Mouse (Mus musculus) lung, embryonic 16.5 days (tissue): ENCODE results near the gene Ift43. TPM values are rescaled to one million over a fixed set of nuclear protein-coding genes. Genes with fewer than 3 reads are reported as not detected.

Experiments used
- ATAC-seq: fragments of 200-750 bp; cut with Nextera tagmentation; 2 replicates; pipeline ENCODE4 v1.8.0; 2017; ENCODE audit warnings: low read depth, mild to moderate bottlenecking, moderate library complexity
- H3K27ac ChIP-seq: fragments of 300-500 bp; sonication (generic); 2 replicates; pipeline ENCODE4 v1.5.1; 2014; ENCODE audit warnings: mild to moderate bottlenecking, control low read depth, low read length
- H3K27me3 ChIP-seq: fragments of 300-500 bp; sonication (generic); 2 replicates; pipeline ENCODE4 v1.6.1; 2014; ENCODE audit warnings: low read depth, low read length, mixed read lengths; ENCODE audit not compliant: control insufficient read depth, insufficient read depth
- H3K36me3 ChIP-seq: fragments of 300-500 bp; sonication (generic); 2 replicates; pipeline ENCODE4 v1.6.1; 2014; ENCODE audit warnings: low read length; ENCODE audit not compliant: control insufficient read depth, insufficient read depth
- H3K4me1 ChIP-seq: fragments of 300-500 bp; sonication (generic); replicated peaks from 2 replicates; pipeline ENCODE4 v1.6.1; 2014; ENCODE audit warnings: low read length, mixed read lengths; ENCODE audit not compliant: control insufficient read depth, insufficient read depth
- H3K4me2 ChIP-seq: fragments of 300-500 bp; sonication (generic); 2 replicates; pipeline ENCODE4 v1.6.1; 2014; ENCODE audit warnings: low read depth, low read length, control low read depth
- H3K4me3 ChIP-seq: fragments of 300-500 bp; sonication (generic); 2 replicates; pipeline ENCODE4 v1.5.1; 2014; ENCODE audit warnings: mild to moderate bottlenecking, low read length, control low read depth
- H3K9ac ChIP-seq: fragments of 300-500 bp; sonication (generic); 2 replicates; pipeline ENCODE4 v1.6.1; 2014; ENCODE audit warnings: low read length, control low read depth
- H3K9me3 ChIP-seq: fragments of 300-500 bp; sonication (generic); 2 replicates; pipeline ENCODE4 v1.6.1; 2016; ENCODE audit warnings: low read length; ENCODE audit not compliant: control insufficient read depth
- WGBS: fragments of 180-500 bp; shearing (Covaris S2); extraction: QIAGEN DNeasy Blood & Tissue Kit; methylation state at CpG from one replicate; pipeline ENCODE4 v1.1.7; 2014; 5-methylcytosine and 5-hydroxymethylcytosine counted together
- polyA plus RNA-seq: library from polyadenylated mRNA; unstranded; fragments of >200 nt; fragmentation: Nextera tagmentation; extraction: Ambion mirVana; gene quantifications from 2 replicates; pipeline ENCODE4 v1.2.1, GENCODE M21; 2015

Ift43 gene
- polyA plus RNA-seq, 1 experiment from 2014 or later, result 106 TPM

DNA sequence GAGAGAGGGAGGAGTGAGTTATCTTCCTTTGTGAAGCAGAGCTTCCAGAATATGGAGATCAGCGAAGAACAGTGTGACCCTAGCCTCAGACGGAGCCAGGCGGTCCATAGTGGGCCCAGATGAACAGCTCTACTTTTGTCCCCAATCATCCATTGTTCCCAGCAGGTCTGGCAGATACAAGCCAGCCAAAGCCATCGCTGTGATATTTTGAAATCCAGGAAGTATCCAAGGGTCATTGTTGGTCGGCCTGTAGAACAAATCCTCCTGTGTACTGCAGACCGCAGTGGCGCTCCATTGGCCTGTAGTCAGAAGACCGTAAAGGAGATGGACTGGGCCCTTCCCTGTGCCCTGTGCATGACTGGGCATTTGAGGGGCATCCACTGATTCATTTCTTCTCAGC is 72.8 kb downstream of the Ift43 start:
- Histone ChIP-seq H3K9me3 (peaks cover 1% of the 10 kb centered on the region; the same call in 1 of the 2 replicates), H3K27me3 (no peaks in the 10 kb centered on the region), H3K4me3 (no peak overlapping the region), H3K36me3 (peaks cover 2% of the 10 kb centered on the region; the same call in 1 of the 2 replicates), H3K9ac (no peak overlapping the region), H3K4me2 (no peak overlapping the region), H3K4me1 (peaks cover 28% of the 10 kb centered on the region), H3K27ac (no peak overlapping the region)
- WGBS, result 89% methylated on average over 8 of the region's 8 CpGs
- ATAC-seq, result no peak

DNA sequence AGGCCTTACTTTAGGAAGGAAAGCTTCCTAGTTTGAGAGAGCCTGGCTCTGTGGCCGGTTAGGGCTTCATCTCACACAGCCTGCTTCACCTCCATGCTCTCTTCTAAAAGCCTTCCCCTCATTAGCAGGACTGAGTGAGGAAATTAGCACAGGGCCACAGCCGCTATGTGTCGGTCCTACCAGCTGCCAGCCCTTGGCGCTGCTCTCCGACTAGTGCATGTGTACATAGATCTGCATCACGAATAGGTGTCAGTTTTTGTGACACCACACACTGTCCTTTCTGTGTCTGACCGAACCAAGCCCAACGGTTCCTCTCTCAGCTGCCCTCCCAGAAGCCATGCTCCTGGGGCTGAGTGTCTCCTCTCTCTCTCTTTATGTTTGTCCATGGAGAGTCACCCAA is 74.8 kb downstream of the Ift43 start:
- no peak overlapping the region for H3K9ac ChIP-seq
- H3K4me2 ChIP-seq, result no peak overlapping the region
- ATAC-seq, result no peak
- WGBS, result 77% methylated on average over 8 of the region's 8 CpGs
- 0 out of 2 replicates have a peak, but pooled peaks cover 3% of the 10 kb centered on the region for H3K36me3 ChIP-seq
- H3K4me3 ChIP-seq, result no peak overlapping the region
- no peaks in the 10 kb centered on the region for H3K9me3 ChIP-seq
- peaks cover 28% of the 10 kb centered on the region for H3K4me1 ChIP-seq
- H3K27me3 ChIP-seq, result no peaks in the 10 kb centered on the region
- no peak overlapping the region for H3K27ac ChIP-seq

GRCm38 (mm10) chr12:86157894-86158444 is 75.6 kb downstream of the Ift43 start:
- Histone ChIP-seq H3K4me2 (no peak overlapping the region), H3K36me3 (0 out of 2 replicates have a peak, but pooled peaks cover 3% of the 10 kb centered on the region), H3K4me3 (no peak overlapping the region), H3K27me3 (no peaks in the 10 kb centered on the region), H3K9me3 (no peaks in the 10 kb centered on the region), H3K9ac (no peak overlapping the region), H3K27ac (no peak overlapping the region), H3K4me1 (peaks cover 28% of the 10 kb centered on the region)
- WGBS, result 9% methylated on average over 8 of the region's 8 CpGs
- peak; percentile 57 for ATAC-seq

DNA sequence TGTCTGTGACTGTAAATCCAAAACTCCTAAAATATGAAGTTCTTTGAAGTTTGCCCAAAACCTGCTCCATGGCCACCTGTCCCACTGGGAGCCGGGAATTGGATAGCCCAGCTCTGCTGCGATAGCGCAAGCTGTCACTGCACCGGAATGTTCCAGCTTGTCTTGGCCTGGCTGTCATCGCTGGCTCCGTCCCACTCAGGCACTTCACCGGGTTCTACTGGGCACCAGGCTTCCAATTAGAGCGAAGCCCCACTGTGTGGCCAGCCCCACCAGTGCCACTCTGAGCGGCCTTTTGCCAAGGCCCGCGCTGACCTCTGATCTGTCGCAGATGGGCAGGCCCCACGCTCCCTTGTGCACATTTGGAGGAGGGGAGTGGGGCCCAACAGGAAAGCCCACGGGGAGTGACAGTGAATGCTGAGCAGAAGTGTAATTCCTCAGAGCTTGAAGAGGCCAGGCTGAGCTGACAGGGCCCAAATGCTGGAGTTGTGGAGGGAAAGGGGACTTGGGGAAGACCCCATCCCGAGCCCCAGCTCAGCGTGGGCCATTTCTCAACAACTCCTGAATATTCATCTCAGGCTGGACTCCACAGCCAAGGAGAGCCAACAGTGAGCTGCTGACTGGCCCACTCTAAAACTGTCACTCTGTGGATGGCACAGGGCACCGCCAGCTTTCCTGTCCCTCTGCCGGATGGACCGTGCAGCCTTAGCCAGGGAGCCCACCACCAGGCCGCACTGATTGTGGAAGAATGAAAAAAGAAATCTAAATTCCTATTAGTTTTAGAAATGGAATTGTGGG is 76.5 kb downstream of the Ift43 start:
- Histone ChIP-seq H3K27ac (no peak overlapping the region), H3K4me3 (no peak overlapping the region), H3K4me2 (no peak overlapping the region), H3K9me3 (no peaks in the 10 kb centered on the region), H3K9ac (no peak overlapping the region), H3K27me3 (no peaks in the 10 kb centered on the region), H3K4me1 (peaks cover 26% of the 10 kb centered on the region), H3K36me3 (0 out of 2 replicates have a peak, but pooled peaks cover 3% of the 10 kb centered on the region)
- ATAC-seq, result no peak
- 78% methylated on average over 20 of the region's 20 CpGs for WGBS

DNA sequence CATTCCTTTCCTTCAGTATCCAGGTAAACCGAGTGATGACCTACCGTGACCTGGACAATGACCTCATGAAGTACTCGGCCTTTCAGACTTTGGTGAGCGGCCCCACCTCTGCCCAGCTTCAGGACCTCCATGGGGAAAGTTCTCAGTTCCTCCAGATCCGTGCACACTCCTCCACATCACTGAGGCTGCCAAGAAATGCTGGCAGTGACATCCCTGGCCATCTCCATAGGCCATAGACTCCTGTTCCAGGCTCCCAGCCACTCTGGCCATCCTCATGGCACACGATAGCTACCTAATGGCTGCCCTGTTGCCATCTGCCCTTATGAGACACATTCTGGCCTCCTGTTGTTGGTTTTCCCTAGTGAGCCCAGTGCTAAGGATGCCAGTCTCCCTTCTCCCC is 79.1 kb downstream of the Ift43 start:
- Histone ChIP-seq H3K4me2 (no peak overlapping the region), H3K27me3 (no peaks in the 10 kb centered on the region), H3K9ac (no peak overlapping the region), H3K27ac (no peak overlapping the region), H3K36me3 (0 out of 2 replicates have a peak, but pooled peaks cover 3% of the 10 kb centered on the region), H3K4me3 (no peak overlapping the region), H3K4me1 (peaks cover 26% of the 10 kb centered on the region), H3K9me3 (no peaks in the 10 kb centered on the region)
- no peak for ATAC-seq
- WGBS, result 86% methylated on average over 6 of the region's 6 CpGs

GRCm38 (mm10) chr12:86161942-86162341 is 79.6 kb downstream of the Ift43 start:
- 84% methylated on average over 5 of the region's 5 CpGs for WGBS

GRCm38 (mm10) chr12:86162890-86163816 is 80.8 kb downstream of the Ift43 start:
- 43% methylated on average over 12 of the region's 12 CpGs for WGBS
- Histone ChIP-seq H3K4me2 (no peak overlapping the region), H3K27me3 (no peaks in the 10 kb centered on the region), H3K4me3 (no peak overlapping the region), H3K9me3 (no peaks in the 10 kb centered on the region), H3K4me1 (peaks cover 19% of the 10 kb centered on the region), H3K27ac (no peak overlapping the region), H3K9ac (no peak overlapping the region), H3K36me3 (0 out of 2 replicates have a peak, but pooled peaks cover 3% of the 10 kb centered on the region)
- ATAC-seq, result no peak

More at GRCm38 (mm10) chr12:86161942-86162341, 79.6 kb downstream of the Ift43 start:
- 0 out of 2 replicates have a peak, but pooled peaks cover 3% of the 10 kb centered on the region for H3K36me3 ChIP-seq
- H3K4me3 ChIP-seq, result no peak overlapping the region
- H3K9ac ChIP-seq, result no peak overlapping the region
- no peak for ATAC-seq
- no peaks in the 10 kb centered on the region for H3K9me3 ChIP-seq
- peaks cover 26% of the 10 kb centered on the region for H3K4me1 ChIP-seq
- no peak overlapping the region for H3K27ac ChIP-seq
- H3K4me2 ChIP-seq, result no peak overlapping the region
- no peaks in the 10 kb centered on the region for H3K27me3 ChIP-seq

DNA sequence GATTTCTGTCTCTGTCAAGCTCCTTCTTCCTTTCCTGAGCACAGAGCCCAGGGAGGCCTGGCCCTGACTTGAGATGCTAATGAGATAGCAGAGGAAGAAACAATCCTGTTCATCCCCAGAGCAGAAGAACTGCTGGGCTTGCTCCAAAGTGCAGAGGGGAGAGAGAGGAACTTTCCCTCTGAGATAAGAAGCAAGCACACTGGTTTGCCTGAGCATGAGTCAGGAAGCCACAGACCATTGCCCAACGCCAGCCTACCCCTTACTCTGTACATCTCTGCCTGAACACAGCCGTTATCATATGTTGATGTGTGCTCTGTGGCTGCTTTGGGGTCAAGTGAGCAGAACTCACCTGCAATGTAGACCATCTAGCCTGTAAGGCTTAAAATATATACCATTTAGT is 83.9 kb downstream of the Ift43 start:
- H3K4me3 ChIP-seq, result no peak overlapping the region
- H3K4me2 ChIP-seq, result no peak overlapping the region
- no peaks in the 10 kb centered on the region for H3K27me3 ChIP-seq
- WGBS, result 30% methylated on average over 2 of the region's 2 CpGs
- H3K4me1 ChIP-seq, result peaks cover 2% of the 10 kb centered on the region; the same call in 1 of the 2 replicates
- ATAC-seq, result no peak
- H3K27ac ChIP-seq, result no peak overlapping the region
- H3K9me3 ChIP-seq, result no peaks in the 10 kb centered on the region
- H3K9ac ChIP-seq, result no peak overlapping the region
- H3K36me3 ChIP-seq, result 0 out of 2 replicates have a peak, but pooled peaks cover 3% of the 10 kb centered on the region
